Mouse (Mus musculus) embryonic facial prominence, embryonic 11.5 days (tissue): ENCODE results near the gene Adcy4. TPM values are rescaled to one million over a fixed set of nuclear protein-coding genes. Genes with fewer than 3 reads are reported as not detected.

Source experiments
- ATAC-seq: fragments of 200-750 bp; cut with Nextera tagmentation; replicated peaks from 2 replicates; pipeline ENCODE4 v1.8.0; 2017; ENCODE audit warnings: low read depth; ENCODE audit not compliant: insufficient number of reproducible peaks, low FRiP score, low TSS enrichment
- DNase-seq: peaks from one replicate; pipeline ENCODE4 v3.0.0-alpha.2; 2015; ENCODE audit warnings: low spot score
- H3K27ac ChIP-seq: fragments of 300-500 bp; sonication (generic); replicated peaks from 2 replicates; pipeline ENCODE4 v1.5.1; 2014; ENCODE audit warnings: mild to moderate bottlenecking, low read depth, low read length, control low read depth
- H3K27me3 ChIP-seq: fragments of 300-500 bp; sonication (generic); 2 replicates; pipeline ENCODE4 v1.6.1; 2014; ENCODE audit warnings: mild to moderate bottlenecking, low read length, moderate library complexity, mixed read lengths; ENCODE audit not compliant: control insufficient read depth, insufficient read depth
- H3K36me3 ChIP-seq: fragments of 300-500 bp; sonication (generic); replicated peaks from 2 replicates; pipeline ENCODE4 v1.6.1; 2014; ENCODE audit warnings: low read depth, mild to moderate bottlenecking, low read length, moderate library complexity, mixed read lengths; ENCODE audit not compliant: control insufficient read depth, insufficient read depth
- H3K4me1 ChIP-seq: fragments of 300-500 bp; sonication (generic); 2 replicates; pipeline ENCODE4 v1.6.1; 2014; ENCODE audit warnings: low read length, mixed read lengths; ENCODE audit not compliant: control insufficient read depth, insufficient read depth
- H3K4me2 ChIP-seq: fragments of 300-500 bp; sonication (generic); 2 replicates; pipeline ENCODE4 v1.6.1; 2014; ENCODE audit warnings: low read depth, mild to moderate bottlenecking, control low read depth, low read length, moderate library complexity
- H3K4me3 ChIP-seq: fragments of 300-500 bp; sonication (generic); 2 replicates; pipeline ENCODE4 v1.5.1; 2014; ENCODE audit warnings: low read depth, low read length, control low read depth
- H3K9ac ChIP-seq: fragments of 300-500 bp; sonication (generic); replicated peaks from 2 replicates; pipeline ENCODE4 v1.6.1; 2014; ENCODE audit warnings: mild to moderate bottlenecking, control low read depth, low read length
- H3K9me3 ChIP-seq: fragments of 300-500 bp; sonication (generic); replicated peaks from 2 replicates; pipeline ENCODE4 v1.6.1; 2016; ENCODE audit warnings: mild to moderate bottlenecking, low read length, inconsistent platforms, mixed read lengths; ENCODE audit not compliant: control insufficient read depth
- WGBS: fragments of 180-500 bp; shearing (Covaris S2); extraction: QIAGEN DNeasy Blood & Tissue Kit; methylation state at CpG from one replicate; pipeline ENCODE4 v1.1.7; 2014; 5-methylcytosine and 5-hydroxymethylcytosine counted together
- polyA plus RNA-seq: library from polyadenylated mRNA; unstranded; fragments of >200 nt; fragmentation: Nextera tagmentation; extraction: Ambion mirVana; gene quantifications from 2 replicates; pipeline ENCODE4 v1.2.1, GENCODE M21; 2014

The Adcy4 gene
- polyA plus RNA-seq, 1 experiment from 2014 or later = 10.6 TPM

DNA sequence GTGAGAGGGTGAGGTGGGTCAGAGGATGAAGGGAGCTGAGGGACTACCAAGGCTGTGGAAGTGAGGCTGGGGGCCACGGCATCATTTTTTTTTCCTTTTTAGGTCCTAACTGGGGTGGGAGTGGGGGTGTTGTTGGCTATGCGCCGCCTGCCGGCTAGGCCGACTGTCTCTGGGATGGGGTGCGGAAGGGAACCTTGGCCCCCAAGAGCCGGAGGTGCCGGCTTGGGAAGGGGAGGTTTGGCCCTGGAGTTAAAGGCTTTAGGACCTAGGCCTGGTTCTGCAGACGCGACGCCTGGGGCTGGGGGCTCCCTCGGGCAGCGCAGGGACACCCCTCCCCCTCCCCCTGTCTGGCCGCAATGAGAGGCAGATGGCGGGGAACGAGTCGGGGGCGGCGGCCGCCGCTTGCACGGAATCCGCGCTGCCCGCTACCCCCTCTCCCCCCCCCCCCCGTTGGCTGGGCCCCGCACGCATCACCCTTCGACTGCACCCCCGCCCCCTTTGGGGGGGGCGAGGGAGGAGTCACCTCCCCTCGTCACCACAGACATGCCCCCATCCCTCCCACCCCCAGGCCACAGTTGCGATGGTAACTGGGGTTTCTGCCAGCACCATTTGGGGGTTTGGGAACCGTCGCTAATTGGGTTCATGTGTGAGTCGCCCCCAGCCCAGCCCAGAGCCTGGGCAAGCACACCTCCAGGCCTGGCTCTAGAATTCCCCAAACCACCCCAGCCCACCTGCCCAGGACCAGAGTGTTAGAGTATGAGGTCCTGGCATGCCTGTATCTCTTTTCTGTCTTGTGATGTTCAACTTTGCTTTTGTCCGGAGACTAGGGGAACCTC is 41.5 kb upstream of the Adcy4 start:
- WGBS = under 1% methylated on average over 31 of the region's 37 CpGs

DNA sequence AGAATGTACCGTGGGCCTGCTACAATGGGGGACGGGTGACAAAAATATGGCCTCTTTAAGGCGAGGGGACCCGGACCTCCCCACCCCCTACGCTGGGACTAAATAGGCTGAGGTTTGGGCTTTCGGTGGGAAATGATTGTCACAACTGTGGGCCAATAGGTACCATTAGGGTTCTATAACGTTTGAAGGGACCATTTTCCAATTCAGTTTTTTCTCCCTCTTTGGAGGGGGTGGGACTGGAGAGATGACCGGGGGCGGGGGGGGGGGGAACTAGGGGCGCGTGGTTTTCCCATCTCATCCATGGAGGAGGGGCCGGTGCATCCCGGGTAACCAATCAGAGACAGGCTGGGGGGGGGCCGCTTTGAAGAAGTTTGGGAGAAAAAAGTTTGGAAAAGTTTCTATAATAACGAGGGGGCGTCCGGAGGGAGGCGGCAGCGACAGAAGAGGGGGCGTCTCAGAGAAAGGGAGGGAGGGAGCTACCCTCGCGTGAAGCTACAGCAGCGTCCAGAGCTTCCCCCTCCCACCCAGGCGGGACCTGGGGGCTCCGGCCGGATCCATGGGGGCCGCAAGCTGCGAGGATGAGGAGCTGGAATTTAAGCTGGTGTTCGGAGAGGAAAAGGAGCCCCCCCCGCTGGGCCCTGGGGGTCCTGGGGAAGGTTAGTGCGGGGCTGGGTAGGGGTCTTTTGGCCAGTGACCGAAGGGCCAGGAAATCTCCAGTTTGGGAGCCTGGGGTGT is 40.8 kb upstream of the Adcy4 start:
- Histone ChIP-seq H3K4me1 (peaks cover 6% of the 10 kb centered on the region; the same call in 1 of the 2 replicates), H3K36me3 (no peaks in the 10 kb centered on the region; the same call in 1 of the 2 replicates), H3K27ac (peak overlapping the region; percentile 99), H3K4me2 (peak overlapping the region; percentile 94), H3K9me3 (no peaks in the 10 kb centered on the region), H3K9ac (peak overlapping the region; percentile 69), H3K27me3 (no peaks in the 10 kb centered on the region), H3K4me3 (peak overlapping the region; percentile 87)
- peak; percentile 88 for DNase-seq
- 0% methylated on average over 31 of the region's 32 CpGs for WGBS
- peak; percentile 9 for ATAC-seq

More for the DNA sequence above, 41.5 kb upstream of the Adcy4 start:
- H3K4me3 ChIP-seq = peak overlapping the region; percentile 87
- H3K9me3 ChIP-seq = no peaks in the 10 kb centered on the region
- ATAC-seq (peak; percentile 4; the same call in 1 of the 2 replicates), DNase-seq (peak; percentile 80)
- H3K27me3 ChIP-seq = no peaks in the 10 kb centered on the region
- peak overlapping the region; percentile 69 for H3K9ac ChIP-seq
- peak overlapping the region; percentile 94 for H3K4me2 ChIP-seq
- H3K27ac ChIP-seq = peak overlapping the region; percentile 99
- H3K4me1 ChIP-seq = peaks cover 6% of the 10 kb centered on the region; the same call in 1 of the 2 replicates
- peaks cover 6% of the 10 kb centered on the region for H3K36me3 ChIP-seq

DNA sequence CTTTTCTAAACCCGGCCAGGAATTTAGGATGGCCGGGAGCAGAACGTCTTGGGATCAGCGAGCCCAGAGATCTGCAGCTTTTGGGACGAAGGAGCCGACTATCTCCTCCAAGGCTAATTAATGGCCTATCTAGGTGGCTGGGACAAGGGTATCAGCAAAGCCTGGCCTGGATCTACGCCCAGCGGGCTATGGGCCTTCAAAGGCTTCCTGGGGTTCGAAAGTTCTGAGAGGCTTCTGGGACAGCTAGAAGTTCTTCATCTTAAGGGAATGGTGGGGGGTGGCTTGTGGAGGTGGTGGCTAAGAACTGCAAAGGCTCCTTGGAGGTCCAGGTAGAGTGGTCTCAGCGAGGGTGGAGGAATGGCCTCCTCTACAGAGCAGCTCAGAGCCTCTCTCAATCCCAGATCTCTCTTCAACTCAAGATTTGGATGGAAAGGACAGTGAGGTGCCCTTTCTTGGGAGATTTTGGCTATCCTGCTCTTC is 40.1 kb upstream of the Adcy4 start:
- under 1% methylated on average over 10 of the region's 10 CpGs for WGBS
- Histone ChIP-seq H3K27me3 (no peaks in the 10 kb centered on the region), H3K9ac (peak overlapping the region; percentile 67), H3K9me3 (no peaks in the 10 kb centered on the region), H3K4me1 (peaks cover 6% of the 10 kb centered on the region; the same call in 1 of the 2 replicates), H3K36me3 (no peaks in the 10 kb centered on the region), H3K27ac (peak overlapping the region; percentile 99), H3K4me2 (peak overlapping the region; percentile 94), H3K4me3 (peak overlapping the region; percentile 87)
- ATAC-seq (no peak), DNase-seq (peak; percentile 75)

DNA sequence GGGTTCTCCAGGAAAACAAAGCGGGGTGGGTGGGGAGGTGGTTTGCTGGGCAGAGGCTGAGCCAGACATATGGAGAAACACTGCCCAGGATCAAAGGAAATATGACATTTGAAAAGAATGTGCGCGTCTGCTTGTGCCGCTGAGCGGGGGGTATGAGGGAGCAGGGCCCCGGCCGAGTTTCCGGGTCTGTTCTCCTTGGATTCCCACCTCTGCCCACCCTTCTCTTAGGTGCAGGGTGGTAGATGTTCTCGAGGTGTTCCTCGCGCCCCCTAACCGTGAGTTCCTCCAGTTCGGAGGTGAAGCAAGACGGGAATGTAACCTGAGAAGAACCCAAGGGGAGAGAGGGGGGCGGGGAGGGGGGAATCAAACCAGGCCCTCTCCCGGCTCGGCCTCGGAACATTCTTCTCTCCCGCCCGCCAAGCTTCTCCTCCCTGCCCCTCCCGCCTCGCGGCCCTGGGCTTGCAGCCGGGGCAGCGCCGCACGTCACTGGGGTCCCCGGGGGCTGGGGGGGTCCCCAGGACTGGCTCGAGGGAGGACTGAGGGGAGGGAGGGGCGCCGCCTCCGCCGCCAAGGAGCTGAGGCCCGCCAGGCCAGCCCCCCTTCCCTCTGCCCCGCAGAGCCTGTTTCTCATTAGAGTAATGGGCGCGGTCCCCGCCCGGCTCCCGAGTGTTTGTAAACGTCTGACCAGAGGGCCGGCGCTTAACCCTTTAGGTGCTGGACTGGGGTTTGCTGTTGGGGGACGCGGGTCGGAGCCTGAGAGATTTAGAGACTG is 39.3 kb upstream of the Adcy4 start, which contains the start of gene Nfatc4:
Nfatc4 (plus strand) TSS at position 154 of the 772 bp plus-strand sequence.
- ATAC-seq (peak; percentile 84), DNase-seq (peak; percentile 99)
- H3K4me3 ChIP-seq = peak within 1 kb of the TSS; percentile 87
- H3K4me2 ChIP-seq = peak within 1 kb of the TSS; percentile 94
- peak within 1 kb of the TSS; percentile 99 for H3K27ac ChIP-seq
- H3K4me1 ChIP-seq = peaks cover 3% of the 10 kb centered on the region; the same call in 1 of the 2 replicates
- no peaks in the 10 kb centered on the region for H3K9me3 ChIP-seq
- H3K9ac ChIP-seq = peak within 1 kb of the TSS; percentile 67
- WGBS = under 1% methylated on average over 42 of the region's 46 CpGs
- no peaks in the 10 kb centered on the region for H3K27me3 ChIP-seq
- no peaks in the 10 kb centered on the region for H3K36me3 ChIP-seq

DNA sequence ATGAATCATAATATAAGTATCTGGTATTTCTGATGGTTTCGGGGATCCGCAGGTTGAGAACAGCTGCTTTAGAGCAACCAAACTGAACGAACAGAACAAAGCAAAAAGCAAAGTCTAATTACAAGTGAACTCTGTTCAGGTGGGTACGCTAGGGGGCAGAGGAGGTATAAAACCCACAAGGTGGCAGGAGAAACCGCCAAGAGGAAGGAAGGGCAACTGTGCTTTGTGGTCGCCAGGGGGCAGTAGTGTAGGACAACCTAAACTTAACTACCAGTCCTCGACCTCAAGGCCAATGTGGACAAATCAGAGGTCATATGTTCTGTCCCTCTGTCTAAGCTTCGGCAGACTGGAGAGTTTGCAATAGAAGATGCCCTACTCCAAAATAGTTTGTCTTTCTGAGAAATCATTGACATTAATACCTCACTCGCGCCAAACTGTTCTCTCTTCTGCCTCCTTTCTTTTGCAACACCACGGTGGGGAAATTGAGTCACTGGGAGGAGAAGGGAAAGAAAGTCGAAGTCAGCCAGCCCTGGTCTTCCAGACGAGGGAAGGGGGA is 38.6 kb upstream of the Adcy4 start:
- Histone ChIP-seq H3K27me3 (no peaks in the 10 kb centered on the region), H3K36me3 (no peaks in the 10 kb centered on the region), H3K4me2 (peak overlapping the region; percentile 94), H3K27ac (peak overlapping the region; percentile 99), H3K4me3 (peak overlapping the region; percentile 87), H3K4me1 (peaks cover 3% of the 10 kb centered on the region; the same call in 1 of the 2 replicates), H3K9me3 (no peaks in the 10 kb centered on the region), H3K9ac (peak overlapping the region; percentile 67)
- ATAC-seq (no peak), DNase-seq (peak; percentile 91)
- 5% methylated on average over 13 of the region's 13 CpGs for WGBS

DNA sequence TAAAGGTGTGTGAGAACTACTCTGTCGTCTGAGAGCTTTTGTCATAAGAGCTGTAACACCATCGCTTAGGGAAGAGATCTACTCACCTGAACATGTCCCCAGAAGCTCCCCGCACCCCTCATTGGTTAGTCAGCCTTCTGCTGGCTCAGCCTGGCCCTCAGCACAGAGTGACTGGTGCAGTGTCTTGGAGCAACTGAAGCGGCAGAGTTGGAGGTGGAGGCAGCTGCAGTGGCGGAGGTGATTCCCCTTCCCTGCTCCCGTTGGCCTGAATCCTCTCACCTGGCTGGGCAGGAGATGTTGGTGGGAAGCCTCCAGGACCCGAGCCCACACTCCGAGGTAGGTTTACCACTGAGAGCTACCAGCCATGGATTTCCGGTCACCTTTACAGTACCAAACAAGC is 36.7 kb upstream of the Adcy4 start:
- Histone ChIP-seq H3K4me3 (no peak overlapping the region), H3K36me3 (no peaks in the 10 kb centered on the region), H3K27ac (no peak overlapping the region), H3K9ac (no peak overlapping the region), H3K27me3 (no peaks in the 10 kb centered on the region), H3K4me1 (no peaks in the 10 kb centered on the region), H3K9me3 (no peaks in the 10 kb centered on the region), H3K4me2 (no peak overlapping the region)
- 81% methylated on average over 9 of the region's 9 CpGs for WGBS
- no peak for DNase-seq
- ATAC-seq = no peak

DNA sequence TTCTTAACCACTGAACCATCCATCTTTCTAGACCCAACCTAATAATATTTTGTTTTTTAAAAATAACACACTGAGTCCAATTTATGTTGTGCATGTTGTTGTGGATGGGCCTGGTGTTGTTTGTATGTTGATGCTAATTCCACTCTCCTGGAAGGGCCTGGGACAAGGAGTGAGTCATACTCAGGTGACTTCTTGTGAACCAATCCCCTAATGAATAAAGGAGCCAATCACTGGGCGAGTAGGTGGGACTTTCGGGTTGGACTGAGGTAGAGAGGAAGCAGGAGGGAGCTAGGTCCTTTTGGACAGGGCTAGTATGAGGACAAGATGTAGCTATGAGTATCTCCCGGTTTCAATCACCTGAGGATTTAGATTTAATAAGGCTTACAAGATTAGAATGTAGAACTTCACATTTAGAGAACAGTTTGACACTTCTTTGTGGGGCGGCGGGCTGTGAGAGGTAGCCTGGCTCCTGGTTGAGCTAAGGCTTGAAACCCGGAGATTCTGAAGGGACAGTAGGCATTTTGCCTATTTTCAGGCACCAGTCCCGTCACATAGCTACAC is 36.0 kb upstream of the Adcy4 start:
- DNase-seq (no peak), ATAC-seq (no peak)
- Histone ChIP-seq H3K36me3 (no peaks in the 10 kb centered on the region), H3K27me3 (no peaks in the 10 kb centered on the region), H3K27ac (no peak overlapping the region), H3K9ac (no peak overlapping the region), H3K9me3 (no peaks in the 10 kb centered on the region), H3K4me2 (no peak overlapping the region), H3K4me1 (no peaks in the 10 kb centered on the region), H3K4me3 (no peak overlapping the region)
- 77% methylated on average over 7 of the region's 7 CpGs for WGBS
